Mouse (Mus musculus): ENCODE data around the gene Igdcc3.

- no peak for TF ChIP-seq CTCF (IDR thresholded peaks at IDR 0.05; ENCODE audit: low read depth)
- no peak for TF ChIP-seq EP300 (IDR thresholded peaks at IDR 0.05; ENCODE audit: low read depth)
Observed at GRCm38 (mm10) chr9:65223927-65224326, 82.9 kb downstream of the Igdcc3 start.

Measured in heart, postnatal 0 days (tissue).